Mouse (Mus musculus) kidney, adult 11 months (tissue): Measurements from ENCODE around the gene Rrp36.

Experiments used
- DNase-seq: peaks from one replicate; pipeline ENCODE4 v3.0.0; 2022

The Rrp36 gene

GRCm38 (mm10) chr17:46682654-46683389 lies 8.7 kb upstream of the Rrp36 start:
- no peak for DNase-seq

GRCm38 (mm10) chr17:46681466-46682118 lies 7.4 kb upstream of the Rrp36 start:
- DNase-seq, result no peak

- peak; percentile 96 for DNase-seq
Measured at GRCm38 (mm10) chr17:46680760-46681373, 6.7 kb upstream of the Rrp36 start, which contains the start of gene Klhdc3. Gene Klhdc3, minus strand, starts transcription at chr17:46680914.

- peak; percentile 40 for DNase-seq
Measured at GRCm38 (mm10) chr17:46679843-46680759, 5.9 kb upstream of the Rrp36 start.

GRCm38 (mm10) chr17:46678911-46679310 lies 4.8 kb upstream of the Rrp36 start:
- no peak for DNase-seq

GRCm38 (mm10) chr17:46678416-46678815 lies 4.3 kb upstream of the Rrp36 start, which contains the start of gene Mea1:
Gene Mea1, plus strand, starts transcription at chr17:46678793.
- DNase-seq, result peak; percentile 51

- no peak for DNase-seq
Measured at GRCm38 (mm10) chr17:46674530-46675283, 555 bp upstream of the Rrp36 start.

- DNase-seq, result no peak
Measured at GRCm38 (mm10) chr17:46669911-46670310, 4.2 kb downstream of the Rrp36 start.

- no peak for DNase-seq
Measured at GRCm38 (mm10) chr17:46667712-46668111, 6.4 kb downstream of the Rrp36 start.

GRCm38 (mm10) chr17:46662730-46663129 lies 11.4 kb downstream of the Rrp36 start:
- peak; percentile 44 for DNase-seq

GRCm38 (mm10) chr17:46661981-46662380 lies 12.2 kb downstream of the Rrp36 start:
- DNase-seq, result no peak

GRCm38 (mm10) chr17:46661351-46661750 lies 12.8 kb downstream of the Rrp36 start:
- no peak for DNase-seq

- no peak for DNase-seq
Measured at GRCm38 (mm10) chr17:46656054-46656453, 18.1 kb downstream of the Rrp36 start.

GRCm38 (mm10) chr17:46651755-46652547 lies 22.2 kb downstream of the Rrp36 start:
- DNase-seq, result no peak

- no peak for DNase-seq
Measured at GRCm38 (mm10) chr17:46651292-46651691, 22.9 kb downstream of the Rrp36 start.

- peak; percentile 93 for DNase-seq
Measured at GRCm38 (mm10) chr17:46650232-46651031, 23.7 kb downstream of the Rrp36 start, which contains the start of gene Cul7. Gene Cul7, plus strand, starts transcription at chr17:46650337.

GRCm38 (mm10) chr17:46649811-46650210 lies 24.3 kb downstream of the Rrp36 start:
- DNase-seq, result no peak

- DNase-seq, result no peak
Measured at GRCm38 (mm10) chr17:46648436-46648835, 25.7 kb downstream of the Rrp36 start.

GRCm38 (mm10) chr17:46647279-46647678 lies 26.9 kb downstream of the Rrp36 start:
- no peak for DNase-seq

- no peak for DNase-seq
Measured at GRCm38 (mm10) chr17:46646322-46646662, 27.9 kb downstream of the Rrp36 start.
